Mouse (Mus musculus) MEL (cell line): ENCODE measurements at regions not wholly inside any gene's neighbourhood (a gene's known extent, or its start where the extent isn't known, plus 50 kb on each side); places are given as distances from the start of the nearest gene placed in this dataset.
"Not testable (repeated sequence)": the region's sequence is repeated elsewhere in the genome, so short reads cannot be mapped to it uniquely, and the experiment has no call there.

Experiments
- EP300 ChIP-seq, 2 experiments: IDR thresholded peaks; 2 replicates each; pipeline ENCODE4 v1.6.1; 2011; ENCODE audit warnings: improper control_type of control experiment in 2 of 2, low read length in 2 of 2, low read depth in 1 of 2, mild to moderate bottlenecking in 1 of 2
- MAX ChIP-seq: IDR thresholded peaks from 2 replicates; pipeline ENCODE4 v1.6.1; 2011; ENCODE audit warnings: low read length, improper control_type of control experiment

DNA sequence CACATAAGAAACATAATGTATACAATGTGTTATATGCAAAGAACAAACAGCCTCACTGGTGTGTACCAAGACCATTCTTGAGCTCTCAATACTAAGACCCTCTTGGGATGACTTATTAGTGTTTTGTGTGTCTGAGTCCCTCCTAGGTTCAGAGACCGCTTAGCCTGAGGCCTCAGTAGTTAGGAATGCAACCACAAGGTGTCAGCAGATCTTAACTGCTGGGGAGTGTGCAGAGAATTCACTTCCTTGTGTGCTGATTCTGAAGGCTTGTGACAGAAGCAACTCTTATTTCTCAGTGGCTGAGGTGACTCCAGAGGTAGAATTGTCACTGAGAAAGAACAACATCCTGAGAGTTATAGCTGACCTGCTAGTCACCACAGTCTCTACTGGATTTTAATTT is 550.3 kb downstream of the Dad1 start:
- not testable (repeated sequence) for TF ChIP-seq MAX; EP300 (IDR thresholded peaks at IDR 0.05; ENCODE audit: low read depth in 1 of 2, low read length in 2 of 2)
